Mouse (Mus musculus) CH12.LX (cell line): ENCODE measurements around the gene Akt2. TPM values are rescaled to one million over a fixed set of nuclear protein-coding genes. Genes with fewer than 3 reads are reported as not detected.

Experiments
- DNase-seq: peaks from one replicate; pipeline ENCODE4 v3.0.0-alpha.2; 2013; ENCODE audit errors: extremely low read depth
- H3K27ac ChIP-seq: 2 replicates; pipeline ENCODE4 v1.5.1; 2012; ENCODE audit warnings: low read depth, mild to moderate bottlenecking, control low read depth, moderate library complexity; ENCODE audit not compliant: insufficient read depth
- H3K27me3 ChIP-seq: replicated peaks from 2 replicates; pipeline ENCODE3; 2012; ENCODE audit warnings: inconsistent platforms
- H3K36me3 ChIP-seq, 2 experiments: replicated peaks in 1 of 2; 2 replicates each; pipeline versions ENCODE3 to v1.6.1; 2012; ENCODE audit warnings: inconsistent platforms in 1 of 2, low read length in 1 of 2, mild to moderate bottlenecking in 1 of 2, mixed read lengths in 1 of 2, moderate library complexity in 1 of 2; ENCODE audit not compliant: control insufficient read depth in 1 of 2, insufficient read depth in 1 of 2
- H3K4me1 ChIP-seq, 2 experiments: 2 replicates each; pipeline ENCODE4 v1.6.1; 2012; ENCODE audit warnings: inconsistent platforms in 1 of 2, moderate library complexity in 1 of 2; ENCODE audit not compliant: insufficient read depth in 2 of 2, control insufficient read depth in 1 of 2
- H3K4me2 ChIP-seq: 2 replicates; pipeline ENCODE4 v1.6.1; 2012; ENCODE audit warnings: low read depth, mild to moderate bottlenecking, control low read depth; ENCODE audit not compliant: poor library complexity, insufficient read depth, severe bottlenecking
- H3K4me3 ChIP-seq, 3 experiments: fragments of 150-350 bp in 1 of 3; sonication (generic) in 1 of 3; replicated peaks in 1 of 3; 2 replicates each; pipeline versions ENCODE3 to v1.5.1; 2011 to 2012; ENCODE audit warnings: low read depth in 2 of 3, low read length in 2 of 3, mild to moderate bottlenecking in 2 of 3, moderate library complexity in 2 of 3, control low read depth in 1 of 3, improper control_type of control experiment in 1 of 3, inconsistent platforms in 1 of 3, mixed read lengths in 1 of 3; ENCODE audit not compliant: poor library complexity in 1 of 3
- H3K79me2 ChIP-seq: replicated peaks from 2 replicates; pipeline ENCODE4 v1.6.1; 2012; ENCODE audit warnings: mild to moderate bottlenecking, moderate library complexity; ENCODE audit not compliant: control insufficient read depth, poor library complexity, insufficient read depth, severe bottlenecking; ENCODE audit errors: extremely low read depth
- H3K9ac ChIP-seq: 2 replicates; pipeline ENCODE4 v1.6.1; 2012; ENCODE audit warnings: low read depth, mild to moderate bottlenecking, control low read depth, moderate library complexity; ENCODE audit not compliant: insufficient read depth
- H3K9me3 ChIP-seq: replicated peaks from 2 replicates; pipeline ENCODE3; 2012; ENCODE audit warnings: low read length, inconsistent platforms, mixed read lengths
- BHLHE40 ChIP-seq: IDR thresholded peaks from 2 replicates; pipeline ENCODE4 v1.6.1; 2011; ENCODE audit warnings: mild to moderate bottlenecking, low read depth, low read length, improper control_type of control experiment
- CTCF ChIP-seq, 2 experiments: IDR thresholded peaks in 1 of 2; conservative IDR thresholded peaks in 1 of 2; 2 replicates each; pipeline ENCODE4 v1.5.1; 2011 to 2012; ENCODE audit warnings: low read depth in 2 of 2, low read length in 2 of 2, improper control_type of control experiment in 1 of 2, inconsistent platforms in 1 of 2, mild to moderate bottlenecking in 1 of 2, moderate library complexity in 1 of 2
- E2F4 ChIP-seq: IDR thresholded peaks from 2 replicates; pipeline ENCODE4 v1.6.1; 2011; ENCODE audit warnings: low read depth, low read length, improper control_type of control experiment; ENCODE audit not compliant: insufficient replicate concordance
- ELF1 ChIP-seq: IDR thresholded peaks from 2 replicates; pipeline ENCODE4 v1.6.1; 2014; ENCODE audit warnings: low read depth, mild to moderate bottlenecking, inconsistent platforms, low read length, improper control_type of control experiment
- HCFC1 ChIP-seq: IDR thresholded peaks from 2 replicates; pipeline ENCODE4 v1.6.1; 2012; ENCODE audit warnings: low read depth, mild to moderate bottlenecking, inconsistent platforms, low read length, improper control_type of control experiment
- IRF4 ChIP-seq: IDR thresholded peaks from 2 replicates; pipeline ENCODE4 v1.6.1; 2014; ENCODE audit warnings: low read depth, mild to moderate bottlenecking, inconsistent platforms, low read length, improper control_type of control experiment
- JUN ChIP-seq: IDR thresholded peaks from 2 replicates; pipeline ENCODE4 v1.6.1; 2011; ENCODE audit warnings: low read depth, mild to moderate bottlenecking, low read length, improper control_type of control experiment, moderate library complexity; ENCODE audit not compliant: insufficient read depth
- MAFK ChIP-seq: IDR thresholded peaks from 2 replicates; pipeline ENCODE4 v1.6.1; 2011; ENCODE audit warnings: low read length, improper control_type of control experiment; ENCODE audit not compliant: insufficient replicate concordance
- MAX ChIP-seq: IDR thresholded peaks from 2 replicates; pipeline ENCODE4 v1.6.1; 2011; ENCODE audit warnings: low read length, improper control_type of control experiment
- MAZ ChIP-seq: IDR thresholded peaks from 2 replicates; pipeline ENCODE4 v1.6.1; 2012; ENCODE audit warnings: low read depth, mild to moderate bottlenecking, inconsistent platforms, low read length, improper control_type of control experiment, moderate library complexity
- MEF2A ChIP-seq: IDR thresholded peaks from 2 replicates; pipeline ENCODE4 v1.6.1; 2014; ENCODE audit warnings: low read depth, mild to moderate bottlenecking, inconsistent platforms, low read length, improper control_type of control experiment, borderline replicate concordance
- MXI1 ChIP-seq: IDR thresholded peaks from 2 replicates; pipeline ENCODE4 v1.6.1; 2011; ENCODE audit warnings: mild to moderate bottlenecking, low read depth, low read length, improper control_type of control experiment
- NELFE ChIP-seq: IDR thresholded peaks from 2 replicates; pipeline ENCODE4 v1.6.1; 2011; ENCODE audit warnings: low read depth, low read length, improper control_type of control experiment
- POLR2AphosphoS2 ChIP-seq: IDR thresholded peaks from 2 replicates; pipeline ENCODE4 v1.6.1; 2011; ENCODE audit warnings: low read depth, low read length, improper control_type of control experiment
- RAD21 ChIP-seq: IDR thresholded peaks from 2 replicates; pipeline ENCODE4 v1.6.1; 2011; ENCODE audit warnings: low read depth, mild to moderate bottlenecking, low read length, improper control_type of control experiment, moderate library complexity
- SIN3A ChIP-seq: IDR thresholded peaks from 2 replicates; pipeline ENCODE4 v1.6.1; 2012; ENCODE audit warnings: low read length, improper control_type of control experiment, inconsistent platforms
- SMC3 ChIP-seq: IDR thresholded peaks from 2 replicates; pipeline ENCODE4 v1.6.1; 2011; ENCODE audit warnings: low read depth, low read length, improper control_type of control experiment
- TCF12 ChIP-seq: IDR thresholded peaks from 2 replicates; pipeline ENCODE4 v1.6.1; 2014; ENCODE audit warnings: low read depth, mild to moderate bottlenecking, inconsistent platforms, low read length, improper control_type of control experiment
- USF1 ChIP-seq: IDR thresholded peaks from 2 replicates; pipeline ENCODE4 v1.6.1; 2014; ENCODE audit warnings: low read depth, mild to moderate bottlenecking, inconsistent platforms, low read length, improper control_type of control experiment
- USF2 ChIP-seq: conservative IDR thresholded peaks from 2 replicates; pipeline ENCODE4 v1.6.1; 2011; ENCODE audit warnings: low read depth, low read length, improper control_type of control experiment
- ZC3H11A ChIP-seq: IDR thresholded peaks from 2 replicates; pipeline ENCODE4 v1.6.1; 2012; ENCODE audit warnings: low read depth, mild to moderate bottlenecking, inconsistent platforms, low read length, improper control_type of control experiment
- ZNF384 ChIP-seq: IDR thresholded peaks from 2 replicates; pipeline ENCODE4 v1.6.1; 2012; ENCODE audit warnings: low read depth, low read length, improper control_type of control experiment, inconsistent platforms
- dilution Hi-C: fragments of 300-500 bp; cut with MboI; formaldehyde crosslinking; loops from 2 replicates; pipeline ENCODE4 v1.14.3; 2020; ENCODE audit warnings: low sequenced_read_pairs; ENCODE audit not compliant: extremely low pct_unique_long_range_greater_than_20kb, extremely low pct_ligation_motif_present
- in situ Hi-C: fragments of 300-500 bp; cut with MboI; formaldehyde crosslinking; loops from 3 replicates; pipeline ENCODE4 v1.14.3; 2019; ENCODE audit warnings: low sequenced_read_pairs, low pct_ligation_motif_present, low pct_unique_long_range_greater_than_20kb, mixed read lengths
- polyA plus RNA-seq: library from polyadenylated mRNA; unstranded; fragments of >175 nt; gene quantifications from 2 replicates; pipeline ENCODE4 v1.2.1, GENCODE M21; 2012; ENCODE audit warnings: low read depth; ENCODE audit not compliant: insufficient read length
- total RNA-seq, 2 experiments: library from RNA; depleted of rRNA; stranded (reverse); fragments of 300-350 nt in 1 of 2; fragments of >200 nt in 1 of 2; gene quantifications; 2 replicates each; pipeline ENCODE4 v1.2.3; 2012 to 2014

Akt2 gene
- total and polyA plus RNA-seq, 3 experiments = 39.5 to 77.3 (median 40.3) TPM

GRCm38 (mm10) chr7:27598053-27598452, 6.7 kb downstream of the Akt2 start:
- Histone ChIP-seq H3K4me1 (peaks cover 25 to 99% of the 10 kb centered on the region in 2 experiments), H3K36me3 (peaks cover 0 to 44% of the 10 kb centered on the region in 2 experiments), H3K9me3 (no peaks in the 10 kb centered on the region), H3K79me2 (peaks cover 11% of the 10 kb centered on the region; the same call in 1 of the 2 replicates), H3K27ac (no peak overlapping the region)
- in situ Hi-C loops = no loop called here
- no peak for TF ChIP-seq MAZ
- TF ChIP-seq ZNF384 = no peak
- TF ChIP-seq MAFK = no peak
- TF ChIP-seq MAX = no peak
- TF ChIP-seq ELF1 = no peak
- TF ChIP-seq MEF2A = no peak
- no peak for TF ChIP-seq HCFC1
- no peak for TF ChIP-seq IRF4
- TF ChIP-seq ZC3H11A = no peak
- no peak for TF ChIP-seq TCF12
- TF ChIP-seq SMC3 = no peak
- no peak for TF ChIP-seq BHLHE40
- TF ChIP-seq POLR2AphosphoS2 = no peak
- TF ChIP-seq NELFE = no peak
- TF ChIP-seq E2F4 = no peak
- TF ChIP-seq USF1 = no peak
- TF ChIP-seq MXI1 = no peak
- no peak for TF ChIP-seq CTCF (conservative IDR thresholded peaks at IDR 0.05 in 1 of 2, IDR thresholded peaks at IDR 0.05 in 1 of 2; ENCODE audit: low read depth in 2 of 2, low read length in 2 of 2)
- TF ChIP-seq, all 38 proteins: peak for 0
- dilution Hi-C loops = no loop called here
- no peak overlapping the region for H3K9ac ChIP-seq
- no peak overlapping the region for H3K4me3 ChIP-seq
- H3K4me2 ChIP-seq = no peak overlapping the region
- no peaks in the 10 kb centered on the region for H3K27me3 ChIP-seq
- DNase-seq = no peak

DNA sequence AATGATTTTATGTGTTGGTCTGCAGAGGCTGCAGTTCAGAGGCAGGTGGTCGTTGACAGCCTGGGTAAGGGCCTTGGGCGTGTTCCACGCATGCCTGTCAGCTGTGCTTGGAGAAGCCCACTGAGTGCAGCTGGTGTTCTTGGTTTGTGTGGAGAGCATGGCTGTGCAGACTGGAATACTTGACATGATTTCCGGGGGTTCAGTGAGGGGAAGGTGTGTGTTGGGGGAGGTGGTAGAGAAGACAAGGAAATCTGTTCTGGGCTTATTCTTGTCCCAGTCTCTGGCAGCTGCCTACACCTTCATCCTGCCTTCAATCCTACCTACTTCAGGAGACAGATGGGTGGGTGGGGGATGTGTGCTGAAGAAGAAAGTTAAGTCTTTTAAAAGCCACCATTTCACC, 10.3 kb downstream of the Akt2 start:
- H3K9ac ChIP-seq = no peak overlapping the region
- no peak overlapping the region for H3K27ac ChIP-seq
- no peak for TF ChIP-seq BHLHE40
- no peak for TF ChIP-seq HCFC1
- no peak for TF ChIP-seq JUN
- TF ChIP-seq RAD21 = no peak
- TF ChIP-seq SIN3A = no peak
- no peak for TF ChIP-seq MAZ
- no peak for TF ChIP-seq IRF4
- TF ChIP-seq USF2 = no peak
- TF ChIP-seq, all 38 proteins: peak for 0
- no peaks in the 10 kb centered on the region for H3K9me3 ChIP-seq
- no peak for DNase-seq
- peaks cover 4 to 99% of the 10 kb centered on the region in 2 experiments; a peak in 3 of 4 replicates for H3K4me1 ChIP-seq
- H3K27me3 ChIP-seq = no peaks in the 10 kb centered on the region
- no peak overlapping the region for H3K4me2 ChIP-seq
- no peaks in the 10 kb centered on the region; the same call in none of the 2 replicates for H3K79me2 ChIP-seq
- dilution Hi-C loops (no loop called here), in situ Hi-C loops (no loop called here)
- no peak overlapping the region for H3K4me3 ChIP-seq
- peaks cover 0 to 46% of the 10 kb centered on the region in 2 experiments for H3K36me3 ChIP-seq
